Mouse (Mus musculus) lung, adult 2 months (tissue): Measurements from ENCODE around the gene Aldh1b1.

ENCODE experiments used
- CTCF ChIP-seq: fragments of 200-500 bp; IDR thresholded peaks from 2 replicates; pipeline ENCODE4 v1.5.1; 2011; ENCODE audit warnings: mild to moderate bottlenecking, low read length, control low read depth; ENCODE audit not compliant: insufficient read depth
- POLR2A ChIP-seq: fragments of 200-500 bp; IDR thresholded peaks from 2 replicates; pipeline ENCODE4 v1.6.1; 2011; ENCODE audit warnings: low read depth, mild to moderate bottlenecking, control low read depth, low read length, borderline replicate concordance; ENCODE audit errors: extremely low read depth

- TF ChIP-seq CTCF (no peak), POLR2A (no peak)
These were observed 39.4 kb upstream of the Aldh1b1 start for GRCm38 (mm10) chr4:45759411-45759810.
